Mouse (Mus musculus): ENCODE results near the gene Ramp1. TPM values are rescaled to one million over a fixed set of nuclear protein-coding genes. Genes with fewer than 3 reads are reported as not detected.

Gene Ramp1
- polyA plus RNA-seq, 1 experiment from 2014 or later, result 0.29 TPM

DNA sequence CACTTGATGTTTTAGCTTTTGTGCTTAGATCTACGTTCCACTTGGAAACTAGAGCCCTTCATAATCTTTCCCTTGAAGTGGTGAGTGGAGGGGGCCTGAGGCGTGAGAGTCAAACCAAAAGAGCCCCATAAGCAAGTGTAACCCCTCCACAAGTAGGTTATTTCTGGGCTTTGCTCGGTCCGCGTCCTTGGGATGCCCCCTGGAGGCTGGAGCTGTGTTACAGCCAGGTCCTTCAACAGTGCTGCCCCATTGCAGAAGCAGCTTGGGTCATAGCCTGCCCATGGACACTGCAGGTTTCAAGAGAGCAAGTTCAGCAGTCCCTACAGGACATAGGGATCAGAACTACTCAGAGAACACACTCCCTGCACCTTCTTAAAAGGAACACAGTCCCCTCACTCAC, 59.5 kb downstream of the Ramp1 start:
- H3K9me3 ChIP-seq (ENCODE audit: control insufficient read depth, low read length), result no peaks in the 10 kb centered on the region
- no peak overlapping the region for H3K4me2 ChIP-seq (replicated peaks; ENCODE audit: low read depth, low read length)
- WGBS, result 21% methylated on average over 5 of the region's 5 CpGs
- ATAC-seq (ENCODE audit: low FRiP score) (no peak), DNase-seq (ENCODE audit: low spot score) (peak; percentile 45)
- H3K36me3 ChIP-seq (ENCODE audit: control insufficient read depth, insufficient read depth, low read length), result no peaks in the 10 kb centered on the region
- no peaks in the 10 kb centered on the region for H3K27me3 ChIP-seq (ENCODE audit: control insufficient read depth, insufficient read depth, low read length)
- no peak overlapping the region for H3K27ac ChIP-seq (ENCODE audit: low read depth, low read length)
- H3K4me1 ChIP-seq (replicated peaks; ENCODE audit: control insufficient read depth, insufficient read depth, low read length), result no peaks in the 10 kb centered on the region
- H3K4me3 ChIP-seq (ENCODE audit: low read depth, low read length), result no peak overlapping the region
- no peak overlapping the region for H3K9ac ChIP-seq (ENCODE audit: low read depth, low read length)

DNA sequence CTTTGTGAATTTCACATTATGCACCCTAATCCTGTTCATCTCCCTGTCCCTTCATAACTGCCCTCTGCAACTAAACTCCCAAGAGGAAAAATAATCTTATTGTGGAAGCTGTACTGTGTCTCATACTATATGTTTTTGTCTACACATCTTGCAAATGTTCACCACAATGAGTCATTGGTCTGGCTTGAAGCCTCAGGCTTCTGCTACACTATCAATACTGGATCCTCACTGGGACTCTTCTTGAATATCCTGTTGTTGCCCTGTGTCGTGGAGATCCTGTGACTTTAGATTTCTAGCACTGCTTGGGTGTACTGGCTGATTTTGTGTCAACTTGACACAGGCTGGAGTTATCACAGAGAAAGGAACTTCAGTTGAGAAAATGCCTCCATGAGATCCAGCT, 60.2 kb downstream of the Ramp1 start:
- H3K9me3 ChIP-seq (ENCODE audit: control insufficient read depth, low read length), result no peaks in the 10 kb centered on the region
- no peak overlapping the region for H3K4me2 ChIP-seq (replicated peaks; ENCODE audit: low read depth, low read length)
- H3K27me3 ChIP-seq (ENCODE audit: control insufficient read depth, insufficient read depth, low read length), result no peaks in the 10 kb centered on the region
- ATAC-seq (ENCODE audit: low FRiP score) (no peak), DNase-seq (ENCODE audit: low spot score) (no peak)
- no peaks in the 10 kb centered on the region for H3K4me1 ChIP-seq (replicated peaks; ENCODE audit: control insufficient read depth, insufficient read depth, low read length)
- no peak overlapping the region for H3K9ac ChIP-seq (ENCODE audit: low read depth, low read length)
- WGBS, result 86% methylated on average over 1 of the region's 1 CpGs
- H3K27ac ChIP-seq (ENCODE audit: low read depth, low read length), result no peak overlapping the region
- H3K4me3 ChIP-seq (ENCODE audit: low read depth, low read length), result no peak overlapping the region
- no peaks in the 10 kb centered on the region for H3K36me3 ChIP-seq (ENCODE audit: control insufficient read depth, insufficient read depth, low read length)

DNA sequence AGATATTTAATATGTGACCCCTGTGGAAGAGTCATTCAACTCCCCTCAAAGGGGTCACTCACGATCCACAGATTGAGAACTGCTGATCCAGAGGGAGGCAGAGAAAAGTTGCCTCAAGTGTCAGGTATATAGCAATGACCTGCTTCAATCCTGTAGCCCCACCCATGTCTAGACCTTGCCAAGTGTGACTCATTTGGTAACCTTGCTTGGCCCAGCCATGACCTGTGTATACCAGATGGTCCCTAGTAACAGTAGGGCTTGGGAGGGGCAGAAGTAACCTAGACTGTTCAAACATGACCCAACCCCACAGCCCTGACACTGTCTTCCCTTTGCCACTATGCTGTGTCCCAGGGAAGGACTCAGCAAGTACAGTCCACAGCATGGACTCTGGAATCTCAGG, 61.1 kb downstream of the Ramp1 start:
- 85% methylated on average over 1 of the region's 1 CpGs for WGBS
- H3K9ac ChIP-seq (ENCODE audit: low read depth, low read length), result no peak overlapping the region
- no peak for DNase-seq (ENCODE audit: low spot score)
- H3K27me3 ChIP-seq (ENCODE audit: control insufficient read depth, insufficient read depth, low read length), result no peaks in the 10 kb centered on the region
- no peak overlapping the region for H3K4me3 ChIP-seq (ENCODE audit: low read depth, low read length)
- no peaks in the 10 kb centered on the region for H3K36me3 ChIP-seq (ENCODE audit: control insufficient read depth, insufficient read depth, low read length)
- H3K4me2 ChIP-seq (replicated peaks; ENCODE audit: low read depth, low read length), result no peak overlapping the region
- ATAC-seq (ENCODE audit: low FRiP score), result no peak
- H3K9me3 ChIP-seq (ENCODE audit: control insufficient read depth, low read length), result no peaks in the 10 kb centered on the region
- no peak overlapping the region for H3K27ac ChIP-seq (ENCODE audit: low read depth, low read length)
- H3K4me1 ChIP-seq (replicated peaks; ENCODE audit: control insufficient read depth, insufficient read depth, low read length), result no peaks in the 10 kb centered on the region

DNA sequence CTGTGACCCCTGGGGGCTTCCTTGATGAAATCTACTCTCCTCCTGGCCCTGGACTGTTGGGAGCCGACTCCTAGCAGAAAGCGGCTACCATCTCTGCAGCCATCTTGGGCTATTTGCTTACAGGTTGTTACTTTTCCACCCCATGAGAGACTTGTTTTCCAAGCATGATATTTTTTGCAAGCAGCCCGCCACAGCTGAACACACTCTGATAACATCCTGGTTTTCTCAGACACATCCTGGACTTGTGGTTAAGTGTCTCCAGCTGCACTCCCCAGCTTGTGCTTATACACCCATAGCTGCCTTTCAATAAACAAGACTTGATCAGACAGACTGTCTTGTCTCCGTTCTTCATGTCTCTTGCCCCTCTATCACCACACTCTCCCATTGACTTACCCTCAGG, 61.6 kb downstream of the Ramp1 start:
- Histone ChIP-seq H3K4me3 (ENCODE audit: low read depth, low read length) (no peak overlapping the region), H3K27ac (ENCODE audit: low read depth, low read length) (no peak overlapping the region), H3K9me3 (ENCODE audit: control insufficient read depth, low read length) (no peaks in the 10 kb centered on the region), H3K27me3 (ENCODE audit: control insufficient read depth, insufficient read depth, low read length) (no peaks in the 10 kb centered on the region), H3K36me3 (ENCODE audit: control insufficient read depth, insufficient read depth, low read length) (no peaks in the 10 kb centered on the region), H3K4me2 (replicated peaks; ENCODE audit: low read depth, low read length) (no peak overlapping the region), H3K9ac (ENCODE audit: low read depth, low read length) (no peak overlapping the region), H3K4me1 (replicated peaks; ENCODE audit: control insufficient read depth, insufficient read depth, low read length) (no peaks in the 10 kb centered on the region)
- ATAC-seq (ENCODE audit: low FRiP score) (no peak), DNase-seq (ENCODE audit: low spot score) (no peak)
- 88% methylated on average over 4 of the region's 4 CpGs for WGBS

DNA sequence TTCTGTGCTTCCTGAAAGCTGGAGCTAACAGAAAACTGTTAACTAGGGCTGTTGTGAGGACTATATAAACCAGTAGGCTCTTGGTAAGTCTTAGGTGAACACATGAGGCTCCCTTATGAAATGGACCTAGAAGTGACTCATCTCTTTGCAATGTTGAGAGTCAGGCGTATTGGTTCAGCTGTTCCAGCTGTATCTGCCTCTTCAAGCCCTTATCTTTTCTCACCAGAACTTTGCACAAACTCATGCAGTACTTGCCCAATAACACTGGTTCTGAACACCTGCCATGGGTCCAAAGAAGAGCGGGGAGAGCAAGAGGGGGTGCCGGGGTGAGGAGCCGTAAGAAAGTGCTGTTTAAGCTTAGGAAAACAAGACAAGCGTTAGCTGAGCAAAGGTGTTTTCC, 68.6 kb downstream of the Ramp1 start:
- Histone ChIP-seq H3K27ac (ENCODE audit: low read depth, low read length) (no peak overlapping the region), H3K9ac (ENCODE audit: low read depth, low read length) (no peak overlapping the region), H3K36me3 (ENCODE audit: control insufficient read depth, insufficient read depth, low read length) (no peaks in the 10 kb centered on the region), H3K4me3 (ENCODE audit: low read depth, low read length) (no peak overlapping the region), H3K4me1 (replicated peaks; ENCODE audit: control insufficient read depth, insufficient read depth, low read length) (peaks cover 4% of the 10 kb centered on the region), H3K27me3 (ENCODE audit: control insufficient read depth, insufficient read depth, low read length) (no peaks in the 10 kb centered on the region), H3K9me3 (ENCODE audit: control insufficient read depth, low read length) (no peaks in the 10 kb centered on the region), H3K4me2 (replicated peaks; ENCODE audit: low read depth, low read length) (no peak overlapping the region)
- ATAC-seq (ENCODE audit: low FRiP score) (no peak), DNase-seq (ENCODE audit: low spot score) (no peak)
- WGBS, result 94% methylated on average over 5 of the region's 5 CpGs

DNA sequence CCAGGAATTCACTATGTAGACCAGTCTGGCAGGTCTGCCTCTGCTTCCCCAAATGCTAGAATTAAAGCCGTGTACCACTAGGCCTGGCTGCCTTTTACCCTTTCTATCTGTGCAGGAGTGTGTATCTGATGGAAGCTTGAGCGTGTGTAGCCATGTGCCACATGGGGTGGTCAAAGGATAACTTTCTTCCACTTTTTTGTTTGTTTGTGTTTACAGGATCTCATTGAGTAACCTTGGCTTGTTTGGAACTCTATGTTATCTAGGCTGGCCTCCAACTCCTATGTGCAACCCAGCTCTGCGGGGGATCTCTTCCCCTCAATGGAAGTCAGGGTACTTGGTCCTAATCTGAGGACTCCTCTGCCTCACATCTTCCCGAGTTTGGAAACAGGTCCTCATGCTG, 69.3 kb downstream of the Ramp1 start:
- Histone ChIP-seq H3K9me3 (ENCODE audit: control insufficient read depth, low read length) (no peaks in the 10 kb centered on the region), H3K27ac (ENCODE audit: low read depth, low read length) (no peak overlapping the region), H3K27me3 (ENCODE audit: control insufficient read depth, insufficient read depth, low read length) (no peaks in the 10 kb centered on the region), H3K4me3 (ENCODE audit: low read depth, low read length) (no peak overlapping the region; the same call in 1 of the 2 replicates), H3K4me1 (replicated peaks; ENCODE audit: control insufficient read depth, insufficient read depth, low read length) (peaks cover 4% of the 10 kb centered on the region), H3K4me2 (replicated peaks; ENCODE audit: low read depth, low read length) (peak overlapping the region; percentile 83), H3K36me3 (ENCODE audit: control insufficient read depth, insufficient read depth, low read length) (no peaks in the 10 kb centered on the region), H3K9ac (ENCODE audit: low read depth, low read length) (no peak overlapping the region)
- ATAC-seq (ENCODE audit: low FRiP score), result no peak
- 49% methylated on average over 4 of the region's 4 CpGs for WGBS
- DNase-seq (ENCODE audit: low spot score), result no peak

DNA sequence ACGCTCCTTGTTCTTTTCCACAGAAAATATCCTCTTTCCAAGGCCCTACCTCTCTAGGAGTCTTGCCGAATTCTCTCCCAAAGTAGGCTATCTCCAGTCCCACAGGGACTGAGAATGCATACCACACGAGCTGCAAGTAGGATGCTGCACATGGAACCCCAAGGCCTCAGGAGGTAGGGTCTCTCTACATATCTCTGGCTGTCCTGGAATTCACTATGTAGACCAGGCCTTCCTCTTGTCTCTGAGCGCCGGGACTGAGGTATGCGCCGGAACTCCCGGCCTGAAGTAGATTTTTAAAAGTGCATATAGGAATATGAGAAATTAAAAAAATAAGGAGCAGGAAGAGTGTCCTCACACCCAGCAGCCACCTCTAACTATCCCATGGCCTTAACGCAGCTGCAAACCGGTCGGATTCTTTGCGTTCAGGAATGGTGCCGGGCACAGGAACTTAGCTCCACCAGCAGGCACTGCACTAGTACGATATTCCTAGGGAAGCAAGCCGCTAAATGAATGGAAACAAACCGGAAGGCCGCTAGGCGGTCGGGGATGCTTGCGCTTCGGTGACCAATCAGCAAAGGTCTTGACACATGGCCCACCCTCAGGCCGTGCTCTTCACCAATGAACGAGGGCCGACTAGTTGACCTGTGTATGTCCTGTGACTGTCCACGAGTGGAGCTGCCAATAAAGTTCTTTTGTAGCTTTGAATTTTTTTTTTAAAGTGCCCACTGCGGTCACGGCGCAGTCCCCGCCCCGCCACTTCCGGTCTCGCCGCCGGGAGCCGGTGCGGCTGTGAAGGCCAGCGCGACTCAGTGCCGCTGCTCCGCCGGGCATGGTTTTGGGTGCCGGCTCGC, 70.2 kb downstream of the Ramp1 start, which contains the start of gene Ube2f:
Gene Ube2f, plus strand, starts transcription at position 741 of the 851 bp plus-strand sequence.
- Histone ChIP-seq H3K4me3 (ENCODE audit: low read depth, low read length) (peak within 1 kb of the TSS; percentile 98), H3K27me3 (ENCODE audit: control insufficient read depth, insufficient read depth, low read length) (no peaks in the 10 kb centered on the region), H3K9me3 (ENCODE audit: control insufficient read depth, low read length) (no peaks in the 10 kb centered on the region), H3K9ac (ENCODE audit: low read depth, low read length) (peak within 1 kb of the TSS; percentile 96), H3K36me3 (ENCODE audit: control insufficient read depth, insufficient read depth, low read length) (no peaks in the 10 kb centered on the region), H3K4me1 (replicated peaks; ENCODE audit: control insufficient read depth, insufficient read depth, low read length) (peaks cover 4% of the 10 kb centered on the region), H3K4me2 (replicated peaks; ENCODE audit: low read depth, low read length) (peak within 1 kb of the TSS; percentile 88), H3K27ac (ENCODE audit: low read depth, low read length) (peak within 1 kb of the TSS; percentile 72)
- under 1% methylated on average over 43 of the region's 43 CpGs for WGBS
- ATAC-seq (ENCODE audit: low FRiP score) (peak; percentile 100), DNase-seq (ENCODE audit: low spot score) (peak; percentile 94)

DNA sequence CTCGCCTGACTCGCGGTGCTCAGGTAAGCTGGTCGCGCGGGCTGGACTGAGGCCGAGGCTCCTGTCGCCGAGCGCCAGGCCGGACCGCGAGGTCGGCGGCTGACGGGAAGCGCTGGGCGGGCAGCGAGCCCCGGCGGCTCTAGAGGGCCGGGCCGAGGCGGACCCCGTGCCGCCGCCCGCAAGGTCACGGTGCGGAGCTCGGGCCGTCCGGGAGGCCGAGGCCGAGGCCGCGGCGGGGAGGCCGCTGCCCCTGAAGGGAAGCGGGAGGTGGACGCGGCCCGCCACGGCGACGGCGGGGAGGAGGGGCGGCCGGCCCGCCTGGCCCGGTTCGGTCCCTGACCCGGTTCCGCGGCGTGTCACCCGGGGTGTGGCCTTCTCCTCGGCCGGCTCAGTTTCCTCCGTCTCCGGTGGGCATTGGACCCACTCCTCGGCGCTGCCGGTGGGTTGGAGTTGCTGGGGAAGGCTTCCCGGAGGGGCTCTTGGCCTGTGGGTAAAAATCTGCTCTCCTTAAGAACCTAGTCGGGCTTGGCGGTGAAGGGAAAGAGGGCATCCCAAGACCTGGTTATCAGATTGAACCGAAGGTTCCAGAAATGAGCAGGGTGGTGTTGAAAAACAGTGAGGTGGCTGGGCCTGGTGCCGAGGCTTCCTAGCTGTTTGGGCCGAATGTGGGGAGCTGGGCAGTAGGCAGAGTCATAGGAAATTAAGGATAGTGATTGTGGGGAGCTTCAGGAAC, 71.0 kb downstream of the Ramp1 start:
- peaks cover 4% of the 10 kb centered on the region for H3K4me1 ChIP-seq (replicated peaks; ENCODE audit: control insufficient read depth, insufficient read depth, low read length)
- no peaks in the 10 kb centered on the region for H3K27me3 ChIP-seq (ENCODE audit: control insufficient read depth, insufficient read depth, low read length)
- ATAC-seq (ENCODE audit: low FRiP score) (peak; percentile 12; the same call in 1 of the 2 replicates), DNase-seq (ENCODE audit: low spot score) (peak; percentile 23)
- WGBS, result 1% methylated on average over 34 of the region's 70 CpGs
- peak overlapping the region; percentile 96 for H3K9ac ChIP-seq (ENCODE audit: low read depth, low read length)
- H3K27ac ChIP-seq (ENCODE audit: low read depth, low read length), result peak overlapping the region; percentile 56; the same call in 1 of the 2 replicates
- peak overlapping the region; percentile 98 for H3K4me3 ChIP-seq (ENCODE audit: low read depth, low read length)
- H3K36me3 ChIP-seq (ENCODE audit: control insufficient read depth, insufficient read depth, low read length), result no peaks in the 10 kb centered on the region
- peak overlapping the region; percentile 88 for H3K4me2 ChIP-seq (replicated peaks; ENCODE audit: low read depth, low read length)
- no peaks in the 10 kb centered on the region for H3K9me3 ChIP-seq (ENCODE audit: control insufficient read depth, low read length)

Data from hindbrain, embryonic 11.5 days (tissue).